Mouse (Mus musculus): Measurements from ENCODE around the gene Il15ra. TPM values are rescaled to one million over a fixed set of nuclear protein-coding genes. Genes with fewer than 3 reads are reported as not detected.

Il15ra gene
- total RNA-seq (2021) = 10 to 100 TPM; 17.6 to 29.5 TPM
- long read RNA-seq, experiment 1, transcript Il15ra-210 (7 exons, 1,624 nt) = major isoform, 7 of 15 reads
- long read RNA-seq, experiment 1, partial matches to known transcripts = 0 of 15 reads
- long read RNA-seq, experiment 1, other reads (novel, unspliced or antisense) = 1 of 15 reads
- long read RNA-seq, experiment 2, partial matches to known transcripts = 0 of 9 reads
- long read RNA-seq, experiment 2, other reads (novel, unspliced or antisense) = 1 of 9 reads

GRCm38 (mm10) chr2:11705201-11706025 is at the start of gene Il15ra:
Gene Il15ra, plus strand, starts transcription at chr2:11705290.
- DNase-seq (ENCODE audit: low spot score) = peak; percentile 95

GRCm38 (mm10) chr2:11657581-11657980 is 47.5 kb upstream of the Il15ra start:
- no peak for DNase-seq (ENCODE audit: low spot score)

- no peak for DNase-seq (ENCODE audit: low spot score)
Measured at GRCm38 (mm10) chr2:11659263-11659662, 45.8 kb upstream of the Il15ra start.

- DNase-seq (ENCODE audit: low spot score) = no peak
Measured at GRCm38 (mm10) chr2:11662143-11662906, 42.8 kb upstream of the Il15ra start.

- DNase-seq (ENCODE audit: low spot score) = no peak
Measured at GRCm38 (mm10) chr2:11662907-11663230, 42.2 kb upstream of the Il15ra start.

- DNase-seq (ENCODE audit: low spot score) = peak; percentile 87
Measured at GRCm38 (mm10) chr2:11663961-11664360, 41.1 kb upstream of the Il15ra start.

GRCm38 (mm10) chr2:11664367-11664766 is 40.7 kb upstream of the Il15ra start:
- DNase-seq (ENCODE audit: low spot score) = peak; percentile 23

GRCm38 (mm10) chr2:11664806-11665205 is 40.3 kb upstream of the Il15ra start:
- DNase-seq (ENCODE audit: low spot score) = peak; percentile 16

GRCm38 (mm10) chr2:11665326-11665725 is 39.8 kb upstream of the Il15ra start:
- DNase-seq (ENCODE audit: low spot score) = peak; percentile 40

GRCm38 (mm10) chr2:11672144-11672543 is 32.9 kb upstream of the Il15ra start:
- no peak for DNase-seq (ENCODE audit: low spot score)

- DNase-seq (ENCODE audit: low spot score) = peak; percentile 35
Measured at GRCm38 (mm10) chr2:11679626-11680025, 25.5 kb upstream of the Il15ra start.

- DNase-seq (ENCODE audit: low spot score) = no peak
Measured at GRCm38 (mm10) chr2:11682712-11683111, 22.4 kb upstream of the Il15ra start.

GRCm38 (mm10) chr2:11686512-11686911 is 18.6 kb upstream of the Il15ra start:
- no peak for DNase-seq (ENCODE audit: low spot score)

- DNase-seq (ENCODE audit: low spot score) = peak; percentile 17
Measured at GRCm38 (mm10) chr2:11687436-11687835, 17.7 kb upstream of the Il15ra start.

GRCm38 (mm10) chr2:11690201-11690890 is 14.7 kb upstream of the Il15ra start:
- DNase-seq (ENCODE audit: low spot score) = no peak

GRCm38 (mm10) chr2:11693352-11693751 is 11.7 kb upstream of the Il15ra start:
- no peak for DNase-seq (ENCODE audit: low spot score)

GRCm38 (mm10) chr2:11694104-11694503 is 11.0 kb upstream of the Il15ra start:
- DNase-seq (ENCODE audit: low spot score) = no peak

- no peak for DNase-seq (ENCODE audit: low spot score)
Measured at GRCm38 (mm10) chr2:11695867-11696266, 9.2 kb upstream of the Il15ra start.

- no peak for DNase-seq (ENCODE audit: low spot score)
Measured at GRCm38 (mm10) chr2:11698994-11699393, 6.1 kb upstream of the Il15ra start.

- DNase-seq (ENCODE audit: low spot score) = no peak
Measured at GRCm38 (mm10) chr2:11699905-11700304, 5.2 kb upstream of the Il15ra start.

GRCm38 (mm10) chr2:11706030-11706745 is 1.1 kb downstream of the Il15ra start:
- peak; percentile 10 for DNase-seq (ENCODE audit: low spot score)
